Mouse (Mus musculus): ENCODE data around the gene Phykpl. TPM values are rescaled to one million over a fixed set of nuclear protein-coding genes. Genes with fewer than 3 reads are reported as not detected.

The Phykpl gene
- 20.8 and 25.7 TPM in 2 replicates for polyA plus RNA-seq (2012; rRNA removed)

GRCm38 (mm10) chr11:51584431-51585248 is at the start of gene Phykpl:
Gene Phykpl (plus strand): TSS chr11:51584757.

DNA sequence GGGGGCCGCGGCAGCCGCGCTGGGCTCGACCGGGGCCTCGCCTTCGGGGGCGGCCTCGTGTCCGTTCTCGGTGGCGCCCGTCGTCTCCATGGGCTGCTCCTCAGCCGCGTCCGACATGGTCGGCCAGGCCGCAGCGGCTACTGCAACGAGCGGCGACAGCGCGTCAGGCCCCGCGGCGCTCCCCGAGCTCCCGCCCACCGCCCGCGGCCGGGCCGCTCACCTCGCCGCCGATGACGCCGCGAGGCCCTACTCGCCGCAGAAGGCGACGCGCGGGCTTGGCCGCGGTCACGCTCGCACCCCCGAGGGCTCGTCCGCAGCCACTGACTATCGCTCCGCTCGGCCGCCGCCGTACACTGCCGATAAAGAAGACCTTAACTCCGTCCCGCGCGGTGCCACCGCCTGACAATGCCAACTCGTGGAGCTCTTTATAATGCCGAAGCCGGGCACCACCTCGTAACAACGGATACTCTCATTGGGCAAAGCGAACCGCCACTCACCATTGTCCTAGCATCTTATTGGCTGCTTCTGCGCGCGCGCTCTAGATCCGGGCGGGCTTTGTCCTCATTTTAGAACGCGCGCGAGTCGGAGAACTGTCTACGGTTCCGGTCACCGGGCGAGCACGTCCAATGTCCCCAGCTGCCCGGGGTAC is 22.0 kb downstream of the Phykpl start, which contains the start of gene Hnrnpab:
Gene Hnrnpab (minus strand): TSS at position 401 of the 649 bp plus-strand sequence.

GRCm38 (mm10) chr11:51619409-51620060 is 35.0 kb downstream of the Phykpl start, which contains the start of gene Nhp2:
Gene Nhp2 (plus strand): TSS chr11:51619735.

GRCm38 (mm10) chr11:51635525-51636322 is 51.2 kb downstream of the Phykpl start, which contains the start of gene Rmnd5b:
Gene Rmnd5b (minus strand): TSS chr11:51635896.

DNA sequence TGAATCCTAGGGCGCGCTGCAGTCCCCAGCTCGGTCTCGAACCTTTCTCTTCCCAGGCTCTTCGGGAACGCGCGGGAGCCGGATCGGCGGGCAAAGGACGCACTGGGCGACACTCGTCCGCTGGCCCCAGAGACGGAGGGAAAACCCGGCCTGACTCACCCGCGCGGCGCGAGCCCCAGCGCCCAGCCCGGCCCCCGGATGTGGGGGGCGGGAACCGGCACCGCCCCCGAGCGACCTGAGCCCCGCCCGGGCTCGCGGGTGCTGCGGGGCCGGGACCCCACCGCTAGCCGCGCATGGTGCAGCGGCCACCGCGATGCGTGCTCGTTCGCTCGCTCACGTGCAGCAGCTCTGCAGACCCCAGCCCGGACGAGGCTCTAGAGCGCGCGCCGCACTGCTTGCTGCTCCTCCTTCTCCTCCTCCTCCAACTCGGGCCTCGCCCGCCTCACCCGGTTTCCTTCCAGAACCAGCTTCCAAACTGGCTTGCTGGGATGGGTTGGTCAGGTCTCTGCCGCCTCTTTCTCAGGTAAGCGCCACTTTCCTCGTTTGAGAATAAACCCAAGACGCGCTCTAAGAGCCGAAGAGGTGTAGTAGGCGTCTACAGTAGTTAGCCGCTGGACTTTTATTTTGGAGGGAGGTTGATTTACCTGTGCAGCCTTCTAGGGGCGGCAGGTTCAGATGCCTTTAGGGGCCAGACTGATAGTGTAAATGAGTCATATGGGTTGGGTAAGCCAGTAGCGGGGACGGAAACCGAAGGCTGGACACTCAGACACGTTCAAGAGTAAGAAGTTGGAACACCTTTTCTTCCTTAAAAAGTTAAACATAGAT is 66.3 kb downstream of the Phykpl start, which contains the start of the genes N4bp3 and D930048N14Rik:
Gene N4bp3 (minus strand): TSS at position 152 of the 825 bp plus-strand sequence.
Gene D930048N14Rik (plus strand): TSS at position 264 of the 825 bp plus-strand sequence.

Other genes with a start within 250 kb of the Phykpl start
- 331 and 402 TPM in 2 replicates for gene Hnrnpab, start 22.1 kb downstream of the Phykpl start, polyA plus RNA-seq (2012; rRNA removed)
- gene Nhp2, start 35.0 kb downstream of the Phykpl start, polyA plus RNA-seq (2012; rRNA removed): 39.7 and 44.1 TPM in 2 replicates
- gene Rmnd5b, start 51.1 kb downstream of the Phykpl start, polyA plus RNA-seq (2012; rRNA removed): 69.8 and 84.0 TPM in 2 replicates
- gene N4bp3, start 66.1 kb downstream of the Phykpl start, polyA plus RNA-seq (2012; rRNA removed): 9.2 and 13.6 TPM in 2 replicates
- gene D930048N14Rik, start 66.2 kb downstream of the Phykpl start, polyA plus RNA-seq (2012; rRNA removed): 7.1 and 8.8 TPM in 2 replicates
- gene 0610009B22Rik, start 104.1 kb downstream of the Phykpl start, polyA plus RNA-seq (2012; rRNA removed): 8.6 and 8.8 TPM in 2 replicates
- gene Sec24a, start 178.9 kb downstream of the Phykpl start, polyA plus RNA-seq (2012; rRNA removed): 20.5 and 23.7 TPM in 2 replicates
- gene Sar1b, start 178.9 kb downstream of the Phykpl start, polyA plus RNA-seq (2012; rRNA removed): 11.0 and 13.1 TPM in 2 replicates

Data from colon, adult 2 months (tissue).